Mouse (Mus musculus) A20 (cell line): ENCODE measurements around the gene Bsx.

Experiments used
- DNase-seq: peaks from one replicate; pipeline ENCODE4 v3.0.0-alpha.2; 2011; ENCODE audit warnings: low read depth, low spot score

Gene Bsx

DNA sequence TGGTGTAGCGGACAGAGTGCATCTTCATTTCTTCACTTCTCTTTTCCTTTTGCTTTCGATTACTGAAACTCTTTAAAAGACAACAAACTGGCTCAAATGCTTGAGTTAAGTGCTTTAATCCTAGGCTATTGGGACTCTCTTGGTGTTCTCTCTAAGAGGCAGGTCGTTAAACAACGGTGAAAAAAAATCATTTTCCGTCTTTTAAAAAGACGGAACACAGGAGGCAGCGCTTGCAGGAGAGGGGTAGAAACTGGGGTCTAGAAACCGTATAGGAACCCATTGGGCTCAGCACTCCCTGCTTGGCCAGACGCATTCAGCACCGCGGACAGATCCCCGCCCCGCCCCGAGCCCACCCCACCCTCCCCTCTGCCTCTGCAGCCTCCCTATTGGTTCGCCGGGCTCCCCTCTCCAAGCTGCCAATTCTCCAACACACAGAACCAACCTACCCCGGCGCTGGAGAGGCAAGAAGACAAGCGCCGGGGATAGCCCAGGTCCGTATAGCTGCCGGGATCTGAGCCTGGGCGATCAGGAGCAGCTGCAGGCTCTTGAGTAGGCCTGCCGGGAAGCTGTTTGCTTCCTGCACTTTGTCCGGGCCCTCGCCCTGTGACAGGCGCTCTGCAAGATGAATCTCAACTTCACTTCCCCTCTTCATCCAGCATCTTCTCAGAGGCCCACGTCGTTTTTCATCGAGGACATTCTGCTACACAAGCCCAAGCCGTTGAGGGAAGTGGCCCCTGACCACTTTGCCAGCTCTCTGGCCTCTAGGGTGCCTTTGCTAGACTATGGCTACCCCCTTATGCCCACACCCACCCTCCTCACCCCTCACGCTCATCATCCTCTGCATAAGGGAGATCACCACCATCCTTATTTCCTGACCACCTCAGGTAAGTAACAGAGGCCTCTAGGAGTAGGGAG is at the start of gene Bsx:
TSS of gene Bsx (plus strand) at position 572 of the 915 bp plus-strand sequence.
- peak; percentile 73 for DNase-seq

DNA sequence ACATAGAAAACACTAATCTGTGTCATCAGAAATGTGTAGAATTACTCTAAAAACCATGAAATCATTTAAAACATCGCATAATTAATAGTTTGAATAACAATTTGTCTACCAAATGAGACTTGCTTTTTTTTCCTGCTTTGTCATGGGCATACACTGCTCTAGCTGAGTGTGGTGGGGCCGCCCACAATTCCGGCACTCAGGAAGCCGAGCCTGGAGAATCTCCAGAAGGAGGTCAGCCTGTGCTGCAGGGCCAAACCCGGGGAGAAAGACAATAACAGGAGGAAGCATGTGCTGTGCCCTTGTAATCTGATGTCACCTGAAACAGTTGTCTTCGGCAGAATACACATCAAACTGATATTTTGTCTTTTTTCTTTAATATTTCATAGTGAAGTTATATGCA is 48.3 kb upstream of the Bsx start:
- DNase-seq = no peak

DNA sequence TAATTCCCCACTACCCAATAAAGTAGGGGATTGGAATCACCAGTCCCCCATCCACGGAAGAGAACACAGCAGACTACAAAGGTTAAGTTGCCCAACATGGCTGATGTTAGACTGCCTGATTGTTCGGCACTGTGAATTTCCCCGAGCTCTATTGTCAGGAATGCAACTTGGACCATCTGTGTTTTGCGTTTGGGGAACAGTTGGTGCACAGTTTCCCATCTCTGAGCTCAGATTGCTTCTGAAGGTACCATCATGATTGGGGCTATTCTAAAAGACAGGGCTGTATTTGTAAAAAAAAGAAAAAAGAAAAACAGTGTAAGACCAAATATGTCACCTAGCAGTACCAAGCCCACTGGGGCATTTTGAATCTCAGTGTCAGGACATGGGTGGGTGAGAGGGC is 46.6 kb upstream of the Bsx start:
- no peak for DNase-seq

- peak; percentile 83 for DNase-seq
Observed at GRCm38 (mm10) chr9:40834569-40834968, 39.4 kb upstream of the Bsx start.

DNA sequence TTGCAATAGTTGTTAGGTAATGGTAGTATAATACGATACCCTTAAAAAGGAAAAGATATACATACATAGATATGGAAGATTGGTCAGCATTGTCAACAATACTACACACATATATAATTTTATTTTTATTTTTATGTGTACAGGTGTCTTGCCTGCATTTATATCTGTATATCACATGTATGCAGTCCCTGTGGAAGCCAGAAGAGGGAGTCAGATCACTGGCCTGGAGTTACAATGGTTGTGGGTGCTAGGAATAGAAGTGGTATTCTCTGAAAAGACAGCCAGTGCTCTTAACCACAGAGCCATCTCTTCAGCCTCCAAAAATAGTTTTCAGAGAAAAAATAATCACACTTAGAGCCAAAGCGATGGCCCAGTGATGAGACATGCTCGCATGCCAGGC is 37.2 kb upstream of the Bsx start:
- DNase-seq = peak; percentile 63

DNA sequence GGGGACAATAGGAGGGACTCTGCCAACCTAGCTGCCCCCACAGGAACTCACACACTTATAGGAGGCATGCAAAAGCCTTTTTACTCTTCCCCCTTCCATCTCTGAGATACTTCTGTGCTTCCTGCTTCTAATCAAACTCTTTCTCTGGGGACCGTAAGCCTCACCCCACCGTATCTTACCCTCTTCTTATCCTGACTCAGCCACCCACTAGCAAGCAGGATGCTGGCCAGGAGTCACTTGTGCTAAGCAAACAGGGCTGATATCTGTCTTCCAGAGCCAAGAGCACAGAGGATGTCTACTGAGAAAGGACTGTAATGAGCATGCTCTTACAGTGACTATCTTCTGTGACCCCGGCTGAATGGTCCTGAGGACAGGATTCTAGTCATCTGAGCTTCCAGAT is 34.3 kb upstream of the Bsx start:
- no peak for DNase-seq

- no peak for DNase-seq
Observed at GRCm38 (mm10) chr9:40851515-40851914, 22.4 kb upstream of the Bsx start.

DNA sequence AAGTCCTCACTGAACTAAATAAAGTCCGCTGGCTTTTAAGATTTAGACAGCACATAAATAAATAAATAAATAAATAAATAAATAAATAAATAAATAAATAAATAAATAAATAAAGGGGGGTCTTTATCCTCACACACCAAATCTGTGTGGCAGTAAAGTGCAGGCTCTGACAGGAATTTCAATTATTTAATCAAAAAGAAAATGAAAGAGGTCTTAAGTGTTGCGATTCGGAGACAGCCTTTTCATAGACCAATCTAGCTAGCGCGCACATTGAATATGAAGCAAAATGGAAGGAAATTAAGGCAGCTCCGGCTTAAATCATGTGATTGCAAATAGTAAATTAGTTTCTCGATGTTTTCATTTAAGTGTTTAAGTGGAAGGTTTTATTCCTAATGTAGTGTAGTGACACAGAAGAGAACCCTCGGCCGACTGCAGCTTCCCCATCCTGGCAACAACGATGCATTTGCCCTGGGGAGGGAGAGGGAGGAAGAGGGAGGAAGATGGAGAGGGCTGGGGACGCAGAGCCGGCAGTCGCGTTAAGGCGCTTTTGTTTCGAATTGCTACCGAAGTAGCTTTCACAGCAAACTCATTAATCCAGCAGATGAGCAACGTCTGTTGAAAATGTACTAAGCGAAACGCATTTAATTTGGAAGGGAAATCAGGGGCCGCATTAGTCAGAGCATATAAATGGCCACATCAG is 15.3 kb upstream of the Bsx start:
- peak; percentile 77 for DNase-seq

GRCm38 (mm10) chr9:40859196-40859595 is 14.7 kb upstream of the Bsx start:
- DNase-seq = no peak

GRCm38 (mm10) chr9:40870331-40870730 is 3.6 kb upstream of the Bsx start:
- DNase-seq = no peak

DNA sequence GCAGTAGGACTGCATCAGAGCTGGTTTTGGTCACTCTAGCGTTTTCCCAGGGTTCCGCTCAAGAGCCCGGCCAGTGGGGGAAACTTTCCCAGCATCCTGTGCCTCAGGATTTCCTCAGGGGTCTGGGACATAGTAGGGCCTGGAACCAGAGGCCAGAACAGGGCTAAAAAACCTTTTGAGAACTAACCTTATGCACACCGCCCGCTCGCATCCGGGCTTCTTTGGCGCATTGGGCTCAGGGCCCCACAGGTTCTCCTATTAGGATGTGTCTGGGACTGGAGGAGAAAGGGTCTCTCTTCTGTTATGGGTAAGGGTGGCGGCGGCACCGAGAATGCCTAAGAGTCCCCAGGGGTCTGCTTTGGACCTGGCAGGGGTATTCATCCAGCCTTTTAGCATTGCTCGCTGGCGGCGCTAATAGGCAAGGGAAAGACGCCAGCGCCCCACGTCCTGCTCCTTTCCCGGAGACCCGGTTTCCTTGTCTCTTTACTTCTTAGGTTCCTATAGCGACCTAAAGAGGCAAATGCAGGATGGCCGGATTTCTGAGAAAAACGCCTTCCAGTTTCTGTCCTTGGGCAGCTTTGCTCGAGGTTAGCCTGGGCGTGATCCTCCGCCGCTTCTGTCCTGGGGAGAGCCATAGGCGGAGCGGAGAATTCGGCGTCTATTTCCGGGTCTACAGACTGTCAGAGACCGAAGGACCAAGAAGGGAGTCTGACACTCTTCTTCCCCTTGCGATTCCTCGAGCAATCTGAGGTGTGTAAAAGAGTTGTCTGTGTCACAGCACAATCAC is 2.4 kb upstream of the Bsx start:
- peak; percentile 71 for DNase-seq

DNA sequence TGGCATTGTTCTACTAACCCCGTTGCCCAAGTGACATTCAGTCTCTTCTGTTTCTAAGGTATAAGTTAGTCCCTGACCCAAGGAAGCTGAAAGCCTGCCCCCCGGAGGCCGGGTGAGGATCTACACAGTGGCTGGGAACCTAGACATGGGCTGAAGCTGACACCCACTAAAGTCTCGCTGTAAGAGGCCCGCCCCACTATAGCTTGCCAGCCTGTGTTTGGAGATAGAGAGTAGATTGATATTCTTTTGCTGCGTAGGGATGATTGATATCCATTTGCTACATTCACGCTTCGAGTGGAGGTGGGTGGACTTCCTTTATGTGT is 1.8 kb upstream of the Bsx start:
- no peak for DNase-seq

GRCm38 (mm10) chr9:40874961-40875360 is 1.0 kb downstream of the Bsx start:
- DNase-seq = no peak

DNA sequence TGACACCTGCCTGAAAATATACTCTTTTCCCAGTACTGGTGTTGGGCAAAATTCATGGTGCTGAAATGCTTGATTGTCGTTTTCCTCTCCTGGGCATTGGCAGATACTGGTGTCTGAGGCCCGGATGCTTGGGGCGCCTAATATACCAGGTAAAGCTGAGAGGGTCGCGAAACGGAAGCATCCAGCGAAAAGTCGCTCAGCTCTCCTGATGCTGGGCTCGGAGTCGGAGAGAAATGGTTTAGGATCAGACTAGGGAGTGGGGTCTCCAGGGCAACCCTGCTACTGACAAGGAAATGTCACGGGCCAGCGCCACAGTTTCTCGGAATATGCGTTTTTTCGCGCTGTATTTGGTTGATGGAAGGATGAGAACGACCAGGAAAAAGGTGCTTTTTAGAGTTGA is 1.5 kb downstream of the Bsx start:
- no peak for DNase-seq

DNA sequence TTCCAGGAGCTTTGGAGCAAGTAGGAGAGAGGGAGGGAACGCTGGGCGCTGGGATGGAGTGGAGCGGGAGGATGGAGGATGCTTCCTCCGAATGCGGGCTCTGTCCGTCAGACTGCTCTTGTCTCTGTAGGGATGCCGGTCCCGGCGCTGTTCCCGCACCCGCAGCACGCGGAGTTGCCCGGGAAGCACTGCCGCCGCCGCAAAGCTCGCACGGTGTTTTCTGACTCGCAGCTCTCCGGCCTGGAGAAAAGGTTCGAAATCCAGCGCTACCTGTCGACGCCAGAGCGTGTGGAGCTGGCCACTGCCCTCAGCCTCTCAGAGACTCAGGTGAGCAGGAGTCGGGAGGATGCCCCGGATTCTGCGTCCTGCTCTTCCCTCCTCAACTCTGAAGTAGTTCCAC is 2.2 kb downstream of the Bsx start:
- no peak for DNase-seq

DNA sequence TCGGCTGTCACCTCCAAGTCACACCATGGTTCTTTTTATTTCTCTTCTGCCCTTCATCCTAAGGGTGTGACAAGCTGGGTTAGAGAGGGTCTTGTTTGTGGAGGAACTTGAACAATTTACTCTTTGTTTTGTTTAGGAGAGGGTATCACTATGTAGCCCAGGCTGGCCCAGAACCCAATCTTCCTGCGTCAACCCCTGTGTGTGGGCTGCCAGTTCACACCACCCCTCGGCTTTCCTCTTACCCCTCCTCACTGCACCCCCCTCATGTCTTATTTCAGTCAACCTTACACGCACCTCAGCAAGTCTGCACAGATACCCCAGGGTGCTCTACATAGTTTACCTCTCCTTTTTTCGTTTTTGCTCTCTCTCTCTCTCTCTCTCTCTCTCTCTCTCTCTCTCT is 2.8 kb downstream of the Bsx start:
- no peak for DNase-seq

GRCm38 (mm10) chr9:40877146-40877880 is 3.4 kb downstream of the Bsx start:
- no peak for DNase-seq

GRCm38 (mm10) chr9:40877881-40878235 is 3.9 kb downstream of the Bsx start:
- DNase-seq = no peak

DNA sequence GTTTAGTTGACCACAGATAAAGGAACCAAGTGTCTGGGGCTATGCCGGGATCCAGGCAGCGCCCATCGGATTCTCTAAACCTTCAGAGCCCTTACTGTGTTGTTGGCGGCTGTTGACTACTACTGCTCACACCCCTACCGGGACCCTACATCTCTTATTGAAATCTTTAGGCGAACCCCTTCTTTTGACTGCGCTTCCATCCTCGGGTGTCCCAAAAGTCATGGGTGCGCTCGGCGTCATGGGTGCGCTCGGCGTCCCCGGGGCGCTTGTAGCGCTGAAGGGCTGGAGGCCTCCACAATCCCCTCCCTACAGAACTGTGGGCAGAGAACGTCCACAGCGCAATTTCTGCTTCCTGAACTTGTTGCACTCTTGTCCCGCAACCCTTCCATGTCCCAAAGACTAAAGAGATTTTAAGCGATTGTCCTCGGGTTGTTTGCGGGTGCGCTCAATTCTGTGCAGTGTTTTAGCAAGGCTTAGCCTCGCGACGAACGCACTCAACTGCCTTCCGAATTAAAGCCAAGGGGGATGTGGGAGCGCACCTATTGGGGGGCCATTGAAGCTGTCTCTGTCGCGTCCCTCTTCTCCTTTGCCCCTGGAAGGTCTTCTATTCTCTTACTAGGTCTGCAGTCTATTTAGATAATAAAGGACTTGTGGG is 4.5 kb downstream of the Bsx start:
- DNase-seq = no peak

DNA sequence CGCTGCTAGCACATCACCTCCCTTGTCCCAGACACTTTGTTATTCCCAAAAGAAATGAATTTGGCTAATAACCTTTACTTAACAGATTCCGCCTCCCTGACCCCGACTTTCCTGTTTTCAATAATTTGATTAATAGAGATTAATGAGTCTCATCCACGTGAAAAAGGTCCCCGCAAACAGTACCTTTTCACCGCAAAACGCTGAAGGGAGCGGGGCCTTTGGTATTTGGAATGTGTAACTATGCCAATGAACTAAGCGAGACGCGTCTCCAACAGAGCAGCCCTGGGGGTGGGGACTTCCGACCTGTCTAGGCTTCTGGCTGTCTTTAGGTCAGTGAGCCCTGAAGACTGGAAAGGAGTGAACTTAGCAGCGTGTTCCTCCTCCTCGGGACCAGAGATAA is 5.1 kb downstream of the Bsx start:
- no peak for DNase-seq

DNA sequence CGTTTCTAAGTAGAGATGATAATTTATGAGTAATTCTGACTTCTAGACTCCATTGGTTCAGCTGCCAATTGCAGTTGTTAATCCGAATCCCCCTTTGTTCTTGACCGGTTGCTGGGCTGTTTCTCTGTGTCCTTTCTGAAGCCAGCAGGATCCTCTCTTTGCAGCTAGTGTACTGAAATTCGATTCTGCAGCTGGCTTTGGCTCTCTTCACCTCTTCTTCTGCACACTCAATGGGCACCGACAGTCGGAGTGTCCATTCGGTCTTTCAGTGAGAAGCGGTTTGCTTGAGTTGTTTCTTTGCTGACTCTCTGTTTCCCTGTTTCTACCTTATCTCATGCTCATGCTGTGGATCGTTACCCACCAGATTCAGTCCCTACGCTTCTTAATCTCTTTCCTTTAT is 11.7 kb downstream of the Bsx start:
- DNase-seq = no peak
